Mouse (Mus musculus) lung, postnatal 0 days (tissue): ENCODE data around the gene Cx3cl1.

Experiments
- CTCF ChIP-seq: IDR thresholded peaks from 2 replicates; pipeline ENCODE4 v1.5.1; 2016; ENCODE audit warnings: antibody characterized with exemption, mild to moderate bottlenecking
- EP300 ChIP-seq: IDR thresholded peaks from 2 replicates; pipeline ENCODE4 v1.6.1; 2016; ENCODE audit warnings: antibody characterized with exemption, mild to moderate bottlenecking, control low read depth

DNA sequence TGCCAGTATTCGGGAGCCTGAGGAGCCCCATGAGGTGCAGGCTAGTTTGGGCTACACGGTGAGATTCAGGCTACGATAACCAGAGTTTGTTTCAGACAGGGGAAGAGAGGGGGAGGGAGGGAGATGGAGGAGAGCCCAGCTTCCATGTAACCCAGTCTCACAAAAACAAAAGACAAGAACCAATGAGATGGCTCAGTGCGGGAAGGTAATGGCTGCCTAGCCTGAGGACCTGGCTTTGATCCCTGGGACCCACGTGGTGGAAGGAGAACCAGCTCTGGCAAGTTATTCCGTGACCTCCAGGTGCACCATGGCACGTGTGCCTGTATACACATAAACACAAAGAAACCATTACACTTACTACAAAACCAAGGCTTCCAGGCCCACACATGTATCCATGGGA lies 48.7 kb downstream of the Cx3cl1 start:
- TF ChIP-seq EP300 (no peak), CTCF (no peak)
